Mouse (Mus musculus) myocyte (in vitro differentiated cells): Measurements from ENCODE around the gene Coch.

ENCODE experiments used
- CEBPB ChIP-seq: IDR thresholded peaks from 2 replicates; pipeline ENCODE4 v1.6.1; 2011; ENCODE audit warnings: mild to moderate bottlenecking, moderate library complexity; ENCODE audit not compliant: poor library complexity, insufficient read depth, severe bottlenecking
- E2F4 ChIP-seq: IDR thresholded peaks from one replicate; pipeline ENCODE4 v1.6.1; 2011; ENCODE audit warnings: mild to moderate bottlenecking, control low read depth, moderate library complexity; ENCODE audit not compliant: insufficient read depth
- MAX ChIP-seq: IDR thresholded peaks from one replicate; pipeline ENCODE4 v1.6.1; 2011; ENCODE audit warnings: low read depth, mild to moderate bottlenecking, control low read depth
- MYOD1 ChIP-seq, 3 experiments: IDR thresholded peaks; one replicate each; pipeline ENCODE4 v1.6.1; 2011; ENCODE audit warnings: control low read depth in 2 of 3, low read depth in 2 of 3, mild to moderate bottlenecking in 2 of 3, moderate library complexity in 1 of 3; ENCODE audit not compliant: insufficient read length in 2 of 3, control insufficient read depth in 1 of 3
- MYOG ChIP-seq, 3 experiments: IDR thresholded peaks; one replicate each; pipeline ENCODE4 v1.6.1; 2011; ENCODE audit warnings: control low read depth in 2 of 3, low read depth in 2 of 3, mild to moderate bottlenecking in 2 of 3; ENCODE audit not compliant: insufficient read length in 2 of 3, control insufficient read depth in 1 of 3, insufficient read depth in 1 of 3
- POLR2A ChIP-seq: IDR thresholded peaks from one replicate; pipeline ENCODE4 v1.6.1; 2011; ENCODE audit warnings: low read depth, mild to moderate bottlenecking, control low read depth, moderate library complexity; ENCODE audit not compliant: insufficient read length
- POLR2AphosphoS2 ChIP-seq: IDR thresholded peaks from one replicate; pipeline ENCODE4 v1.6.1; 2011; ENCODE audit warnings: low read depth, control low read depth; ENCODE audit not compliant: insufficient read length
- TCF12 ChIP-seq: IDR thresholded peaks from one replicate; pipeline ENCODE4 v1.6.1; 2011; ENCODE audit warnings: mild to moderate bottlenecking, control low read depth; ENCODE audit not compliant: poor library complexity, insufficient read depth, severe bottlenecking
- TCF3 ChIP-seq: IDR thresholded peaks from one replicate; pipeline ENCODE4 v1.6.1; 2011; ENCODE audit warnings: low read depth, control low read depth; ENCODE audit not compliant: insufficient read length
- USF1 ChIP-seq: IDR thresholded peaks from one replicate; pipeline ENCODE4 v1.6.1; 2011; ENCODE audit warnings: low read depth, mild to moderate bottlenecking, control low read depth, moderate library complexity

- TF ChIP-seq POLR2A (no peak), MYOG (IDR thresholded peaks at IDR 0.05; ENCODE audit: control insufficient read depth in 1 of 3, insufficient read depth in 1 of 3, insufficient read length in 2 of 3, low read depth in 2 of 3) (no peak), CEBPB (no peak), E2F4 (no peak), TCF3 (no peak), USF1 (no peak), MAX (no peak), TCF12 (no peak), POLR2AphosphoS2 (no peak), MYOD1 (IDR thresholded peaks at IDR 0.05; ENCODE audit: control insufficient read depth in 1 of 3, insufficient read length in 2 of 3, low read depth in 2 of 3) (no peak)
These were observed 19.2 kb downstream of the Coch start for GRCm38 (mm10) chr12:51612361-51612760.
